Comparison of ENCODE assay signal across 21 mouse cellular contexts in genomic region chr1:121773988-121774387, GRCm38 (mm10).
DNase-seq lines count a peak whose midpoint lies in the region; ATAC-seq lines count a peak whose summit lies in the region.
"Had no signal": no experiment of that assay in that cellular context is flagged by ENCODE, and none has a peak within 500 bp of the region (broad histone marks: within the 10 kb centered on the region; RNA-seq: fewer than 3 reads in every experiment).

No protein-coding gene starts in this region.

- peak; percentile 94 for ATAC-seq in frontal cortex, adult (ENCODE audit: low TSS enrichment)
- ATAC-seq: activated CD4-positive, CD25-positive, alpha-beta regulatory T cell, adult 4 months; CD4-positive, CD25-positive, alpha-beta regulatory T cell, adult 4 months; forebrain, embryonic 13.5 days; forebrain, embryonic 15.5 days; forebrain, postnatal 0 days; Patski had no signal

- DNase-seq in frontal cortex, postnatal 14 days (ENCODE audit: low spot score in 2 of 2): no peak
- DNase-seq in layer of hippocampus, adult 18-20 months (ENCODE audit: low spot score in 2 of 2): peak; percentile 8 to 41
- DNase-seq in layer of hippocampus, postnatal 25 days (ENCODE audit: extremely low spot score in 1 of 2, low spot score in 1 of 2): no peak
- DNase-seq in brain, adult 2 months (ENCODE audit: low read depth, low spot score): peak; percentile 32
- DNase-seq: adrenal gland, adult 8-10 months; adrenal gland, postnatal 14 days; adrenal gland, postnatal 36 days; B cell, adult 2 months; cerebellum, adult 11 months; cerebellum, adult 18-20 months; cerebellum, adult 8-10 months; cerebellum, adult 9-11 months; cerebellum, postnatal 14 days; cerebellum, postnatal 36 days; forebrain, postnatal 0 days had no signal

Comparison
In these comparisons a context has a peak if more than half of its experiments do, and no peak if none do; other contexts are left out.
1. DNase-seq: peak in layer of hippocampus, adult 18-20 months (2 of 2) and brain, adult 2 months (single experiment); none in frontal cortex, postnatal 14 days (0 of 2) and layer of hippocampus, postnatal 25 days (0 of 2).